Mouse (Mus musculus): ENCODE measurements around the gene Foxc2. TPM values are rescaled to one million over a fixed set of nuclear protein-coding genes. Genes with fewer than 3 reads are reported as not detected.

Foxc2 gene
- polyA plus RNA-seq, 1 experiment from 2014 or later, result 0.94 TPM

DNA sequence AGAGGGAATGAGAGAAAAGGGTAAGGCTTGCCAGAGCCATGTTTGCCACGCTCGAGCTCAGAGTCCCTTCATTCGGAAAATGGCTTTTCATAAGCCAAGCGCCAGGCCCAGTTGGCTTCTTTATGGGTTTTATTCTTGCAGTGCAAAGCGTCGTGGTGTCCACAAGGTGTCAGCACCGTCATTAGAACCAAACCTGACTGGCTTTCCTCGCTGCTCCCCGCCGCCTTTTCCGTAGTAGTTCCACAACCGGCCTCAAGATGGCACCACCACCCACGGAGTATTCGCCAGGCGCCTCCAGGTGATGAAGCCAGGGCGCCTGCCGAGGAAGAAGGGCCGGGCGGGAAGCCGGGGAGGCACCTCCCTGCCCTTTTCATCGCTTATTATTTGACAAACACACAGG, 2.7 kb upstream of the Foxc2 start:
- no peak overlapping the region for H3K27ac ChIP-seq

DNA sequence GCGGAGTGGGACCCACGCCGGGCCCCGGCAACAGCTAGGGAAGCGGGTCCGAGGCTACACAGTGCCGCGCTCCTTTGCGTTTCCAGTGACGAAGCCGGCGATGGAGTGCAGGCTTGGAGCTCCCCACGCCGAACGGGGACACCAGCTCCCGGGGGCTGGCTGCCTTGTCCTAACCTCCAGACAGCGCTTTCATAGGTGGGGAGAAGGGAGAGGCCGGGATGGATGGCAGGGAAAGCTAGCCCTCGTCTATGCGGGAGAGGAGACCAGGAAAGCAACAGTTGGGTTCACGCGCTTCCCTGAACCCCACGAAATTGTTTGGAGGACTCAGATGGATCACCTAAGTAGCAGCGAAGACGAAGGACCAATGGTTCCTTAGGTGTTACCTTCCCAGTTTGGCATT, 835 bp upstream of the Foxc2 start:
- no peak overlapping the region for H3K4me2 ChIP-seq

More for the DNA sequence above, 2.7 kb upstream of the Foxc2 start:
- no peak overlapping the region for H3K9ac ChIP-seq
- no peak overlapping the region for H3K4me2 ChIP-seq
- no peak overlapping the region for H3K4me3 ChIP-seq
- peak; percentile 33; the same call in 1 of the 2 replicates for ATAC-seq
- H3K9me3 ChIP-seq (replicated peaks), result no peaks in the 10 kb centered on the region
- WGBS (ENCODE audit: insufficient replicate concordance), result 2% methylated on average over 21 of the region's 21 CpGs
- H3K36me3 ChIP-seq, result no peaks in the 10 kb centered on the region
- peaks cover 88% of the 10 kb centered on the region for H3K27me3 ChIP-seq (replicated peaks)
- peaks cover 18% of the 10 kb centered on the region for H3K4me1 ChIP-seq

DNA sequence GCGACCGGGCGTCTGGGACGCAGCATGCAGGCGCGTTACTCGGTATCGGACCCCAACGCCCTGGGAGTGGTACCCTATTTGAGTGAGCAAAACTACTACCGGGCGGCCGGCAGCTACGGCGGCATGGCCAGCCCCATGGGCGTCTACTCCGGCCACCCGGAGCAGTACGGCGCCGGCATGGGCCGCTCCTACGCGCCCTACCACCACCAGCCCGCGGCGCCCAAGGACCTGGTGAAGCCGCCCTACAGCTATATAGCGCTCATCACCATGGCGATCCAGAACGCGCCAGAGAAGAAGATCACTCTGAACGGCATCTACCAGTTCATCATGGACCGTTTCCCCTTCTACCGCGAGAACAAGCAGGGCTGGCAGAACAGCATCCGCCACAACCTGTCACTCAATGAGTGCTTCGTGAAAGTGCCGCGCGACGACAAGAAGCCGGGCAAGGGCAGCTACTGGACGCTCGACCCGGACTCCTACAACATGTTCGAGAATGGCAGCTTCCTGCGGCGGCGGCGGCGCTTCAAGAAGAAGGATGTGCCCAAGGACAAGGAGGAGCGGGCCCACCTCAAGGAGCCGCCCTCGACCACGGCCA, 717 bp downstream of the Foxc2 start:
- Histone ChIP-seq H3K4me2 (peak overlapping the region; percentile 71), H3K36me3 (no peaks in the 10 kb centered on the region), H3K27me3 (replicated peaks) (peaks cover 99% of the 10 kb centered on the region), H3K9ac (peak overlapping the region; percentile 48), H3K27ac (peak overlapping the region; percentile 8; the same call in 1 of the 2 replicates), H3K4me1 (peaks cover 10% of the 10 kb centered on the region), H3K9me3 (replicated peaks) (no peaks in the 10 kb centered on the region), H3K4me3 (peak overlapping the region; percentile 54)
- under 1% methylated on average over 55 of the region's 55 CpGs for WGBS (ENCODE audit: insufficient replicate concordance)
- ATAC-seq, result no peak

More for the DNA sequence above, 835 bp upstream of the Foxc2 start:
- H3K9me3 ChIP-seq (replicated peaks), result no peaks in the 10 kb centered on the region
- H3K4me1 ChIP-seq, result peaks cover 10% of the 10 kb centered on the region
- H3K27ac ChIP-seq, result no peak overlapping the region
- no peak for ATAC-seq
- no peaks in the 10 kb centered on the region for H3K36me3 ChIP-seq
- H3K4me3 ChIP-seq, result no peak overlapping the region
- peaks cover 99% of the 10 kb centered on the region for H3K27me3 ChIP-seq (replicated peaks)
- no peak overlapping the region for H3K9ac ChIP-seq
- 2% methylated on average over 25 of the region's 25 CpGs for WGBS (ENCODE audit: insufficient replicate concordance)

DNA sequence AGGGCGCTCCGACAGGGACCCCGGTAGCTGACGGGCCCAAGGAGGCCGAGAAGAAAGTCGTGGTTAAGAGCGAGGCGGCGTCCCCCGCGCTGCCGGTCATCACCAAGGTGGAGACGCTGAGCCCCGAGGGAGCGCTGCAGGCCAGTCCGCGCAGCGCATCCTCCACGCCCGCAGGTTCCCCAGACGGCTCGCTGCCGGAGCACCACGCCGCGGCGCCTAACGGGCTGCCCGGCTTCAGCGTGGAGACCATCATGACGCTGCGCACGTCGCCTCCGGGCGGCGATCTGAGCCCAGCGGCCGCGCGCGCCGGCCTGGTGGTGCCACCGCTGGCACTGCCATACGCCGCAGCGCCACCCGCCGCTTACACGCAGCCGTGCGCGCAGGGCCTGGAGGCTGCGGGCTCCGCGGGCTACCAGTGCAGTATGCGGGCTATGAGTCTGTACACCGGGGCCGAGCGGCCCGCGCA, 1.2 kb downstream of the Foxc2 start:
- WGBS (ENCODE audit: insufficient replicate concordance), result 1% methylated on average over 57 of the region's 62 CpGs
- no peak overlapping the region for H3K9ac ChIP-seq
- H3K4me3 ChIP-seq, result peak overlapping the region; percentile 54
- peaks cover 10% of the 10 kb centered on the region for H3K4me1 ChIP-seq
- peaks cover 99% of the 10 kb centered on the region for H3K27me3 ChIP-seq (replicated peaks)
- no peak overlapping the region for H3K27ac ChIP-seq
- no peaks in the 10 kb centered on the region for H3K9me3 ChIP-seq (replicated peaks)
- no peaks in the 10 kb centered on the region for H3K36me3 ChIP-seq
- no peak for ATAC-seq
- H3K4me2 ChIP-seq, result peak overlapping the region; percentile 71

DNA sequence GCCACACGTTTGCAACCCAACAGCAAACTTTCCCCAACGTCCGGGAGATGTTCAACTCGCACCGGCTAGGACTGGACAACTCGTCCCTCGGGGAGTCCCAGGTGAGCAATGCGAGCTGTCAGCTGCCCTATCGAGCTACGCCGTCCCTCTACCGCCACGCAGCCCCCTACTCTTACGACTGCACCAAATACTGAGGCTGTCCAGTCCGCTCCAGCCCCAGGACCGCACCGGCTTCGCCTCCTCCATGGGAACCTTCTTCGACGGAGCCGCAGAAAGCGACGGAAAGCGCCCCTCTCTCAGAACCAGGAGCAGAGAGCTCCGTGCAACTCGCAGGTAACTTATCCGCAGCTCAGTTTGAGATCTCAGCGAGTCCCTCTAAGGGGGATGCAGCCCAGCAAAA, 1.9 kb downstream of the Foxc2 start:
- no peak for ATAC-seq
- peaks cover 99% of the 10 kb centered on the region for H3K27me3 ChIP-seq (replicated peaks)
- H3K9ac ChIP-seq, result no peak overlapping the region
- peak overlapping the region; percentile 71 for H3K4me2 ChIP-seq
- H3K4me3 ChIP-seq, result peak overlapping the region; percentile 54
- H3K36me3 ChIP-seq, result no peaks in the 10 kb centered on the region
- 3% methylated on average over 28 of the region's 28 CpGs for WGBS (ENCODE audit: insufficient replicate concordance)
- H3K4me1 ChIP-seq, result peaks cover 10% of the 10 kb centered on the region
- no peaks in the 10 kb centered on the region for H3K9me3 ChIP-seq (replicated peaks)
- no peak overlapping the region for H3K27ac ChIP-seq

DNA sequence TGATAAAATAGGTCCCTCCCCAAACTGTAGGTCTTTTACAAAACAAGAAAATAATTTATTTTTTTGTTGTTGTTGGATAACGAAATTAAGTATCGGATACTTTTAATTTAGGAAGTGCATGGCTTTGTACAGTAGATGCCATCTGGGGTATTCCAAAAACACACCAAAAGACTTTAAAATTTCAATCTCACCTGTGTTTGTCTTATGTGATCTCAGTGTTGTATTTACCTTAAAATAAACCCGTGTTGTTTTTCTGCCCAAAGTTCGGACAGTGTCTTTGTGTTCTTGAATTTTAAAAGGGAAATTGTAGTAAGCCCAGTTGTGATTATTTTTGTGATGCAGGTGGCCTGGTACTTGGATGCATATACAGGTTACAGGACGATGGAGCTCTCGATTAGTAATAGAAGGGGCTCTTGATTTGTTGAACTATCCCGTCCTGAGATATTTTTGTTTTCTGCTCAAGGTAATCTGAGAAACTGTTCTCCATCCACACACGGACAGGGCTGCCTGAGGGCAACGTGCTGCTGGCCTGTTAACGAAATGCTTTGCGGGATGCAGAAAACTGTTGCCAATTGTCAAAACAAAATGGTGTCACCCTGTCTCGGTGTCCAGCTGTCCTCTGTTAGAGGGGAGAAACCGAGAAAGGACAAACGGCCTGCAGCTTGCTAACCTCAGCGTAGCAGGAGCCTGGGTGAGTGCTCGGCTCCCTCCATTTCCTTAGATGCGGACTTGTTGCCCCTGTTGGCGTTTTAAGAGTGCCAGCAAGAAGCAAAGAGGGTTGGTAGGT, 2.9 kb downstream of the Foxc2 start:
- Histone ChIP-seq H3K4me3 (peak overlapping the region; percentile 54), H3K4me2 (no peak overlapping the region), H3K36me3 (no peaks in the 10 kb centered on the region), H3K9ac (no peak overlapping the region), H3K4me1 (peaks cover 10% of the 10 kb centered on the region), H3K27ac (no peak overlapping the region), H3K27me3 (replicated peaks) (peaks cover 100% of the 10 kb centered on the region), H3K9me3 (replicated peaks) (no peaks in the 10 kb centered on the region)
- 4% methylated on average over 18 of the region's 18 CpGs for WGBS (ENCODE audit: insufficient replicate concordance)
- no peak for ATAC-seq

DNA sequence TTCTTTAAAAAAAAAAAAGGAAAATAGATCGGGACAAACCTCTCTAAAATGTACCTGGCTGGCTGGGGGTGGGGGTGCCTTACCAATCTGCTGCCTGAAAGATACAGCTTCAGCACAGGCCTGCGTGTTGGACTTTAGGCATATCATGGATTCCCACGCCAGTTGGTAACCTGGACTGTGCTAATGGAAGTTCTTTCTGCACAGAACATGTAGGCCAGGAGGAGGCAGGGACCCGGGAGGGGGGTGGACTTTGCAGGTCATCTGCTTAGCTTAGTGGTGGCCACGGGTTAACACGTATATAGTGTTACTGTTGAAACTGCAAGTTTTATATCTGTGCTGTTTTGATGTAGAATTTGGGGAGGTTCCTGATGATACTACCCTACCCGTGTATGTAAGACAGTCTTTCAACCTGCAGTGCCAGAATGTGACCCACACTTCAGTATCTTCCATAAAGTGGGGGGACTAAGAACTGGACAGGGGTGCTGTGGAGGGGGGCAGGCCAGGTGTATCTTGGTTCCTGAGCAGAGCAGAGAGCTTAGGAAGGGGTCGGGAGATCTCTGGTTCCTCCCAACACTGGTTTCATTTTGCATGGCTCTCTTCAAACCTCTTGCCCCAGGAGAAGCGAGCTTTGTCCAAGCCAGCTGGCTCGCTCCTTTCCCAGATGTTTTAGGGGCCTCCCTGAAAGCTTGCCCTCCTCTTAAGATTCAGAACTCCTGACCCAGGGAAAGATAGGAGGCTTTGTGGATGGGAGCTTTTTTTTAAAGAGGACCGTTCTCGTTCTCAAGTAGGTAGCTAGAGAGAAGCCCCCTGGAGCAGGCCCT, 3.9 kb downstream of the Foxc2 start:
- ATAC-seq, result no peak
- H3K27ac ChIP-seq, result no peak overlapping the region
- no peaks in the 10 kb centered on the region for H3K9me3 ChIP-seq (replicated peaks)
- H3K27me3 ChIP-seq (replicated peaks), result peaks cover 100% of the 10 kb centered on the region
- no peaks in the 10 kb centered on the region for H3K36me3 ChIP-seq
- WGBS (ENCODE audit: insufficient replicate concordance), result 12% methylated on average over 12 of the region's 12 CpGs
- no peak overlapping the region for H3K4me3 ChIP-seq
- H3K9ac ChIP-seq, result no peak overlapping the region
- peaks cover 10% of the 10 kb centered on the region for H3K4me1 ChIP-seq
- H3K4me2 ChIP-seq, result no peak overlapping the region

DNA sequence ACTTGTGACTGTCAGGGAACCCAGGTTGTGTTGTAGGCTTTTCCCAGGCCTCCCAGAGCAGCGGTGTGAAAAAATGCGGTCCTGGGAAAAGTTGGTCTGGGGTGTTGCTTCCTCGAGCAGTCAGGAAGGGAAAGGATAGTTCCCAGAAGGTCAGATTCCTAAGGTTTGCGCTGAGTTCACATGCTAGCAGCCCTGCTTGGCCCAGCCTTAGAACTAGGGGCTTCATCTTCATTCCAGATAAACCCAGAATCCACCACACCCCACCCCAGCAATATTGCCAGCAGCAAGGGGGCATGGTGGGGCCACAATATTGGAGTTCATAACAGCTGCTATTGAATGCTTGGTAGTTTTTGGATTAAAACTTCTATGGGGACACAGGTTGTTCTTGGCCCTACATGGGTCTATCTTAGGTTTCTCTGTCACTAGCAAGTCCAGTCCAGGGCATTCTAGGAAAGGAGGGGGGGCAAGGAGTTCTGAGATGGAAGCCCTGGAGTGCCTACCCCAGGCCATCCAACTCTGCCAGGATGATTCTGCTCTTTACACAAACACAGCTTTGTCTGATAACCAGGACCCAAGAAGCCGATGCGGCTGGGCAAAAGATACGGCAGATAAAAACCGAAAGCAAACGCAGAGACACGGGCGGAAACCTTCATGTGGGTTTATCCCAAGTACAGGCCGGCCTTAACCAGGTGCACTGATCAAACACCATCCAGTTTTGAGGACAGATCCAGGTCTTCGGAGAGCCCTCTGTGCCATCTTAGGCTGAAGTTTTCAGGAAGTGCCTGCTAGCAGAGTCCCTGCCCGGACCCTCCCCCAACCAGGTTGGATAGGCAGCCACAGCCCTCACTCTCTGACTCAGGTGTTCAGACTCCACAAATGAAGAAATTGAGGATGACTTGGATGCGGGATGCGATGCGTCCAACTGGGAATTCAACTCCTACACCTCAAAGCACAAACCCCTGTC, 4.8 kb downstream of the Foxc2 start:
- Histone ChIP-seq H3K4me1 (peaks cover 15% of the 10 kb centered on the region; the same call in 1 of the 2 replicates), H3K27me3 (replicated peaks) (peaks cover 100% of the 10 kb centered on the region), H3K27ac (no peak overlapping the region), H3K4me2 (no peak overlapping the region), H3K9me3 (replicated peaks) (no peaks in the 10 kb centered on the region), H3K36me3 (no peaks in the 10 kb centered on the region), H3K9ac (no peak overlapping the region), H3K4me3 (no peak overlapping the region)
- WGBS (ENCODE audit: insufficient replicate concordance), result 8% methylated on average over 17 of the region's 17 CpGs
- no peak for ATAC-seq

DNA sequence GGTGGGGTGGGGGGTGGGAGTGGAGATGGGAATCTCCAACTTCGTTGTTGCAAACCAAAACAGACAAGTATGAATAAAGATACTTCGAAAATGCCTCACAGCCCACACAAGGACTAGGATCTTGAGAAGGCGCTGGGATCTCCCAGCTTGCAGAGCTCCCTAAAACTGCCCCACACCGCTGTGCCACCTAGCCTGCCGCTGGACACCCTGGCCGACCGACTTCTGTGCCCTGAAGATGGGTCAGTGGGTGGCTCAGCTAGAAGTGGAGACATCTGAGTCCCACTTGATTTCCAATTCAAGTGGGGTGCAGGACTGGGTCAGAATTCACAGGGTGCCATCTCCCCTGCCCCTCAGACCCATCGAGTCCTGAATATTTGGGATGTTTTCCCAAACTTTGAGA, 5.7 kb downstream of the Foxc2 start:
- Histone ChIP-seq H3K27ac (no peak overlapping the region), H3K4me3 (no peak overlapping the region), H3K36me3 (no peaks in the 10 kb centered on the region), H3K4me1 (peaks cover 8% of the 10 kb centered on the region; the same call in 1 of the 2 replicates), H3K4me2 (no peak overlapping the region), H3K27me3 (replicated peaks) (peaks cover 100% of the 10 kb centered on the region), H3K9ac (no peak overlapping the region), H3K9me3 (replicated peaks) (no peaks in the 10 kb centered on the region)
- WGBS (ENCODE audit: insufficient replicate concordance), result 17% methylated on average over 8 of the region's 8 CpGs
- ATAC-seq, result no peak

DNA sequence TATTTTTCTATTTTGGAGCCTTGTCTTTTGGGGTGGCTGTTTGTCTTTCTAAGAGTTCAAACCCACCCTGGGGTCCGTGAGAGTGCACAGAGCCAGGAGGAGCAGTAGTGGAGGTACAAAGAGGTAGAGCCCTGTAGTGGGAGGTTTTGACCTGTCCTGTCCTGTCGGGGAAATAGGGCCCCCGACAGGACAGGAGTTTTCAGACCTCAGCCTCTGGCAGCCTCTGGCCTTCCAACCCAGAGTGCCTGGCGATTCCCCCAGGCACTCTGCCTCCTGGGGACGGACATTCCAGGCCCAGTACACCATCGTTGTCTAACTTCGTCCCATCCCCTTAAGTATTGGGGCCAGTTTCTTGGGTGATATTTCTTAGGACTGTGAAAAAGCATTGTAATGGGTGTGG, 6.4 kb downstream of the Foxc2 start:
- 11% methylated on average over 7 of the region's 7 CpGs for WGBS (ENCODE audit: insufficient replicate concordance)
- Histone ChIP-seq H3K27me3 (replicated peaks) (peaks cover 100% of the 10 kb centered on the region), H3K4me2 (no peak overlapping the region), H3K9me3 (replicated peaks) (no peaks in the 10 kb centered on the region), H3K4me1 (0 out of 2 replicates have a peak, but pooled peaks cover 7% of the 10 kb centered on the region), H3K36me3 (no peaks in the 10 kb centered on the region), H3K4me3 (no peak overlapping the region), H3K9ac (no peak overlapping the region), H3K27ac (no peak overlapping the region)
- ATAC-seq, result no peak

DNA sequence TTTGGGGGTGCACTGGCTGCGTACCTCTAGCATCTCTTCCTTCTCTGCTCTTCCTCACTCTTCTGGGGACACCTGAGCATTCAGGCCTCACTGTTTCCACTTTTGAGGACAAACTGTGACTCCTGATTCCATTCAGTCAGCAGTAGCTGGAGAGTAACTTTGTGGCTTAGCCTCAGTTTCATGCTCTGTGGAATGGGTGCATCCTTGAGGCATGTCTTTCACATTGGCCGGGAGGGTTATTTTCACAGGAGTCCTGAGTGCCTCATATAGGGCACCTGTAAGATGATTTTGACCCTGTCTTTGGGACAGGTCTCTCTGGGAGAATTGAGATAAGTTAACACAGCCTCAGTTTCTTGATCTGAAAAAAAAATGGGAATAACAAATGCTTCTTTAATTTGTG, 7.1 kb downstream of the Foxc2 start:
- no peak for ATAC-seq

More for the DNA sequence above, 7.1 kb downstream of the Foxc2 start:
- H3K9me3 ChIP-seq (replicated peaks), result no peaks in the 10 kb centered on the region
- H3K27ac ChIP-seq, result no peak overlapping the region
- no peak overlapping the region for H3K4me3 ChIP-seq
- H3K9ac ChIP-seq, result no peak overlapping the region
- H3K27me3 ChIP-seq (replicated peaks), result peaks cover 100% of the 10 kb centered on the region
- 51% methylated on average over 2 of the region's 2 CpGs for WGBS (ENCODE audit: insufficient replicate concordance)
- H3K4me2 ChIP-seq, result no peak overlapping the region
- no peaks in the 10 kb centered on the region for H3K36me3 ChIP-seq
- H3K4me1 ChIP-seq, result 0 out of 2 replicates have a peak, but pooled peaks cover 7% of the 10 kb centered on the region

Measured in liver, embryonic 12.5 days (tissue).